1 mouse cellular context compared by ENCODE assay signal in the genomic region with DNA sequence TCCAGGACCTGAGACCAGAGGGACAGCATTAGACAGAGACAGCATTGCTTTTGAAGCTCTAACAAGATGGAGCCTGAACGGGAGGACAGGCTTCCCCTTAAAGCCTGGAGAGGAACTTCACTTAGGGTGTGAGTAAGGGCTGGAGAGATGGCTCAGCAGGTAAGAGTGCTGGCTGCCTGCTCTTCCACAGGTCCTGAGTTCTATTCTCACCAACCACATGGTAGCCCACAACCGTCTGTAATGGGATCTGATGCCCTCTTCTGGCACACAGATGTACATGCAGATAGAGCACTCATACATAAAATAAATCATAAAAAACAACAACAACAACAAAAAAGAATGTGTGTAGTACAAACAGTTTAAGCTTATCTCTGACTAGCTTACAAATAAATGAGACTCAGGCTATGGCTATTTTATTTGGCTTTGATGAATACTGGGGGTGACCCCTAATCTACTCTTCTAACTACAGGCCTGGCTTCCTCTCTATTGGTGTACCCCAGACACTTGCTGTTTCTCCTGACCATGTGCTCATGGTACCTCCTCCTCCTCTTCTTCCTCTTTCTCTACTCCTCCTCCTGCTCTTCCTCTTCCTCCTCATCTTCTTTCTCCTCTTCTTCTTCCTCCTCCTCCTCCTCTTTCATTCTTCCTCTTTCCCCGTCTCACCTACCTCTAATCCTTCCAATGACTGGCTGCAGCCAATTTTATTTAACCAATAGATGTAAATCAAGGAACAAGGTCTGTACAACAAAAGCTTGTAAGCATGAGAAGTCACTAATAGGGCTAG.
TF ChIP-seq lines count a peak whose summit lies in the region.

No protein-coding gene starts in this region.

TF ChIP-seq in MEL, 35 proteins besides CTCF, POLR2A, EP300 and RAD21:
- TF ChIP-seq MYC (IDR thresholded peaks at IDR 0.05; ENCODE audit: low read depth, low read length), result peak; percentile 96
- no peak for TF ChIP-seq USF1 (IDR thresholded peaks at IDR 0.05; ENCODE audit: low read depth, low read length)
- no peak for TF ChIP-seq CHD1 (IDR thresholded peaks at IDR 0.05; ENCODE audit: low read depth, low read length)
- TF ChIP-seq ZC3H11A (IDR thresholded peaks at IDR 0.05; ENCODE audit: low read depth, low read length), result no peak
- TF ChIP-seq MAX (IDR thresholded peaks at IDR 0.05; ENCODE audit: low read length), result peak; percentile 78
- TF ChIP-seq MXI1 (IDR thresholded peaks at IDR 0.05; ENCODE audit: low read depth, low read length), result peak; percentile 42; the same call in 1 of the 2 replicates
- 0 out of 2 replicates have a peak, but pooled peaks have one; percentile 23 for TF ChIP-seq TBP (IDR thresholded peaks at IDR 0.05; ENCODE audit: low read depth, low read length)
- TF ChIP-seq KAT2A (conservative IDR thresholded peaks at IDR 0.05; ENCODE audit: low read depth, low read length), result no peak
- TF ChIP-seq ZMIZ1 (IDR thresholded peaks at IDR 0.05; ENCODE audit: low read depth, low read length), result no peak
- 0 out of 2 replicates have a peak, but pooled peaks have one; percentile 34 for TF ChIP-seq ELF1 (IDR thresholded peaks at IDR 0.05; ENCODE audit: low read depth, low read length)
